Mouse (Mus musculus) kidney, adult 11 months (tissue): ENCODE measurements at regions not wholly inside any gene's neighbourhood (a gene's known extent, or its start where the extent isn't known, plus 50 kb on each side); places are given as distances from the start of the nearest gene placed in this dataset.

Source experiments
- DNase-seq: peaks from one replicate; pipeline ENCODE4 v3.0.0; 2022

- no peak for DNase-seq
Measured at GRCm38 (mm10) chr16:50700811-50701517, 110.0 kb upstream of the Ccdc54 start.

- DNase-seq, result no peak
Measured at GRCm38 (mm10) chr16:50700123-50700522, 109.2 kb upstream of the Ccdc54 start.

- no peak for DNase-seq
Measured at GRCm38 (mm10) chr16:50697722-50698121, 106.8 kb upstream of the Ccdc54 start.

GRCm38 (mm10) chr16:50696052-50696451 lies 105.1 kb upstream of the Ccdc54 start:
- no peak for DNase-seq

GRCm38 (mm10) chr16:50694045-50694444 lies 103.1 kb upstream of the Ccdc54 start:
- no peak for DNase-seq

- no peak for DNase-seq
Measured at GRCm38 (mm10) chr16:50690818-50691217, 99.9 kb upstream of the Ccdc54 start.

GRCm38 (mm10) chr16:50689525-50689924 lies 98.6 kb upstream of the Ccdc54 start:
- DNase-seq, result no peak

GRCm38 (mm10) chr16:50688818-50689506 lies 98.0 kb upstream of the Ccdc54 start:
- DNase-seq, result no peak

GRCm38 (mm10) chr16:50679698-50680097 lies 88.7 kb upstream of the Ccdc54 start:
- DNase-seq, result no peak

- no peak for DNase-seq
Measured at GRCm38 (mm10) chr16:50673339-50673738, 82.4 kb upstream of the Ccdc54 start.

- DNase-seq, result no peak
Measured at GRCm38 (mm10) chr16:50672713-50673112, 81.8 kb upstream of the Ccdc54 start.

GRCm38 (mm10) chr16:50671170-50671569 lies 80.2 kb upstream of the Ccdc54 start:
- DNase-seq, result no peak

GRCm38 (mm10) chr16:50664240-50664639 lies 73.3 kb upstream of the Ccdc54 start:
- no peak for DNase-seq
